Mouse (Mus musculus): Measurements from ENCODE around the gene Nr5a1. TPM values are rescaled to one million over a fixed set of nuclear protein-coding genes. Genes with fewer than 3 reads are reported as not detected.

Gene Nr5a1
- 10.5 TPM for polyA plus RNA-seq (2014; fragmentation: Illumina TruSeq; extraction: RNeasy Lipid Tissue Mini Kit (QIAGEN cat#74804))

DNA sequence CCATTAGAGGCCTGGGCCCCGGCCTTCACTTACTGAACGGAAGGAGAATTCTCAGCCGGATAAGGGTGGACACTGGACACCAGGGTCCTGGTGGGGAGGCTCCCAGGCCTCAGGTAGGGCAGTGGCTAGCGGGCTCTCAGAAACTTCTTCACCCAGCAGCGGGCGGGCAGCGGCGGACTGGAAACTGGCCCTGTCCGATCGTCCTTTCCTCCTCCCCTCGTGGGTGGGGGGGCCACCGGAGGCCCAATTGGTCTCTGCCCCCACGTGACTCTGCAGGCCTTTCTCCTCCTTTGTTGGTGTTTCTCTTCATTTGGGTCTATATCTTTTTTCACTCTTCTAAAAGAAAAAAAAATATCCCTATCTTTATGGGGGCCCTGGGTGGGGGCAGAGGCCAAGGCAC is at the start of gene Nr5a1:
TSS of gene Nr5a1 (minus strand) at position 219 of the 400 bp plus-strand sequence.

DNA sequence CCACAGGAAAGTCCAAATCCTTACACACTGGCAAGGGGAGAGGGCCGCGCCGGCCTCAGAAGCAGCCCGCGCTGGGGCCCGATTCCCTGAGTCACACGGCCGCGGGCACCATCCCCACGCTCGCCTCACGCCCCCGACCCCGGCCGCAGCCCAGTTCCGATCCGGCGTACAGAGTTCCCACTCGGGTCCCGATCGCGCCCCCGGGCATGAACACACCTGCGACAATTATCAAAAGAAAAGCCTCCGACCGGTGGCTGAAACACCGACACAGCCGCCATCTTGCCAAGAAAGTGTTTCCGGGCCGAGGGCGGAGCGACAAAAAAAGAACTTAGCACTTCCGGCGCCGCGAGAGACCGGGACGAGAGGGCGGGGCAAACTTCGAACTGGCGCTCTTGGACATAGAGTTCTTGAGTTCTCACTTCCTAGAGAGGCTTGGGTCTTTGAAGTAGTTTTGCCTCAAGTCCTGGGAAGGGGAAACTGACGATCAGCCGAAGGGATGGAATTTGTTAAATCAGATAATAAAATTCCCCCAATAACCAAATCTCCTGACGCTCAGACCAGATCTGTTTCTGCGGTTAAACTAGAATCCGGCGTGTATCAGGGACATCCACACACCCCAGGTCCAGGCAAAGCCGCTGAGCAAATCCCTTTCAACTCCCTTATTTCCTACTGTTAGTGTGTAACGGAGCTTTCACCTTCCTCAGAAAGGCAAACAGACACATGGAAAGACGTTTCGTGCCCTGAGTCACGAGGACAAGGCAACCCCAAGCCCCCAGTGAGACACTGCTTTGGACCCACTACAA is 70.5 kb downstream of the Nr5a1 start, which contains the start of gene Psmb7:
TSS of gene Psmb7 (minus strand) at position 463 of the 803 bp plus-strand sequence.

Other genes with a start within 250 kb of the Nr5a1 start
- gene Nek6, start 202.9 kb downstream of the Nr5a1 start, polyA plus RNA-seq (2014; fragmentation: Illumina TruSeq; extraction: RNeasy Lipid Tissue Mini Kit (QIAGEN cat#74804)): 19.3 TPM
- gene Psmb7, start 70.5 kb downstream of the Nr5a1 start, polyA plus RNA-seq (2014; fragmentation: Illumina TruSeq; extraction: RNeasy Lipid Tissue Mini Kit (QIAGEN cat#74804)): 142 TPM
- gene Nr6a1, start 213.1 kb upstream of the Nr5a1 start, polyA plus RNA-seq (2014; fragmentation: Illumina TruSeq; extraction: RNeasy Lipid Tissue Mini Kit (QIAGEN cat#74804)): 7.7 TPM
- gene Olfml2a, start 217.4 kb upstream of the Nr5a1 start, polyA plus RNA-seq (2014; fragmentation: Illumina TruSeq; extraction: RNeasy Lipid Tissue Mini Kit (QIAGEN cat#74804)): 28.1 TPM